Mouse (Mus musculus) naive thymus-derived CD4-positive, alpha-beta T cell, adult 2 months (primary cell): Measurements from ENCODE around the gene Myof.

Experiments
- DNase-seq: peaks from one replicate; pipeline ENCODE4 v3.0.0-alpha.2; 2011; ENCODE audit warnings: low read depth

Gene Myof

GRCm38 (mm10) chr19:38042261-38042722 is 1.1 kb downstream of the Myof start:
- DNase-seq = no peak

- no peak for DNase-seq
These were observed 5.1 kb downstream of the Myof start for GRCm38 (mm10) chr19:38038267-38038666.

- DNase-seq = no peak
These were observed 7.6 kb downstream of the Myof start for GRCm38 (mm10) chr19:38035766-38036165.

GRCm38 (mm10) chr19:38034696-38035095 is 8.7 kb downstream of the Myof start:
- DNase-seq = no peak

- no peak for DNase-seq
These were observed 9.7 kb downstream of the Myof start for GRCm38 (mm10) chr19:38033735-38034057.

- no peak for DNase-seq
These were observed 10.2 kb downstream of the Myof start for GRCm38 (mm10) chr19:38032993-38033734.

GRCm38 (mm10) chr19:38031144-38031543 is 12.2 kb downstream of the Myof start:
- DNase-seq = no peak

GRCm38 (mm10) chr19:38030673-38031137 is 12.7 kb downstream of the Myof start:
- DNase-seq = peak; percentile 26

GRCm38 (mm10) chr19:38029871-38030270 is 13.5 kb downstream of the Myof start:
- DNase-seq = no peak

GRCm38 (mm10) chr19:38029292-38029691 is 14.1 kb downstream of the Myof start:
- DNase-seq = no peak

- DNase-seq = no peak
These were observed 15.4 kb downstream of the Myof start for GRCm38 (mm10) chr19:38027881-38028521.

GRCm38 (mm10) chr19:38027389-38027788 is 16.0 kb downstream of the Myof start:
- no peak for DNase-seq

GRCm38 (mm10) chr19:38026211-38026624 is 17.2 kb downstream of the Myof start:
- no peak for DNase-seq

GRCm38 (mm10) chr19:38025254-38026041 is 17.9 kb downstream of the Myof start:
- DNase-seq = no peak

GRCm38 (mm10) chr19:38023603-38024002 is 19.8 kb downstream of the Myof start:
- DNase-seq = no peak

- DNase-seq = no peak
These were observed 20.7 kb downstream of the Myof start for GRCm38 (mm10) chr19:38022710-38023109.

GRCm38 (mm10) chr19:38015873-38016254 is 27.5 kb downstream of the Myof start:
- DNase-seq = no peak

- DNase-seq = no peak
These were observed 28.1 kb downstream of the Myof start for GRCm38 (mm10) chr19:38015180-38015872.

GRCm38 (mm10) chr19:38014443-38014842 is 28.9 kb downstream of the Myof start:
- DNase-seq = no peak

- no peak for DNase-seq
These were observed 32.0 kb downstream of the Myof start for GRCm38 (mm10) chr19:38011379-38011778.

- no peak for DNase-seq
These were observed 38.5 kb downstream of the Myof start for GRCm38 (mm10) chr19:38004809-38005380.
